Mouse (Mus musculus) limb, embryonic 11.5 days (tissue): ENCODE data around the gene Alkbh6. TPM values are rescaled to one million over a fixed set of nuclear protein-coding genes. Genes with fewer than 3 reads are reported as not detected.

ENCODE experiments used
- ATAC-seq: fragments of 200-750 bp; cut with Nextera tagmentation; 2 replicates; pipeline ENCODE4 v1.8.0; 2017; ENCODE audit warnings: low read depth; ENCODE audit not compliant: insufficient number of reproducible peaks, low FRiP score, low TSS enrichment
- DNase-seq: peaks from one replicate; pipeline ENCODE4 v3.0.0-alpha.2; 2015; ENCODE audit warnings: low spot score
- H3K27ac ChIP-seq: fragments of 300-500 bp; sonication (generic); replicated peaks from 2 replicates; pipeline ENCODE4 v1.5.1; 2014; ENCODE audit warnings: low read depth, mild to moderate bottlenecking, low read length
- H3K27me3 ChIP-seq: fragments of 300-500 bp; sonication (generic); 2 replicates; pipeline ENCODE4 v1.6.1; 2014; ENCODE audit warnings: mild to moderate bottlenecking, low read length, mixed read lengths; ENCODE audit not compliant: control insufficient read depth, insufficient read depth
- H3K36me3 ChIP-seq: fragments of 300-500 bp; sonication (generic); 2 replicates; pipeline ENCODE4 v1.6.1; 2014; ENCODE audit warnings: mild to moderate bottlenecking, low read length, moderate library complexity, mixed read lengths; ENCODE audit not compliant: control insufficient read depth, insufficient read depth
- H3K4me1 ChIP-seq: fragments of 300-500 bp; sonication (generic); 2 replicates; pipeline ENCODE4 v1.6.1; 2014; ENCODE audit warnings: low read length, mixed read lengths; ENCODE audit not compliant: control insufficient read depth, insufficient read depth
- H3K4me2 ChIP-seq: fragments of 300-500 bp; sonication (generic); 2 replicates; pipeline ENCODE4 v1.6.1; 2014; ENCODE audit warnings: low read depth, mild to moderate bottlenecking, moderate library complexity; ENCODE audit not compliant: severe bottlenecking
- H3K4me3 ChIP-seq: fragments of 300-500 bp; sonication (generic); 2 replicates; pipeline ENCODE4 v1.5.1; 2014; ENCODE audit warnings: low read depth, low read length
- H3K9ac ChIP-seq: fragments of 300-500 bp; sonication (generic); 2 replicates; pipeline ENCODE4 v1.6.1; 2014; ENCODE audit warnings: mild to moderate bottlenecking, low read length
- H3K9me3 ChIP-seq: fragments of 300-500 bp; sonication (generic); 2 replicates; pipeline ENCODE4 v1.6.1; 2016; ENCODE audit warnings: low read length; ENCODE audit not compliant: control insufficient read depth
- WGBS: fragments of 180-500 bp; shearing (Covaris S2); extraction: QIAGEN DNeasy Blood & Tissue Kit; methylation state at CpG from one replicate; pipeline ENCODE4 v1.1.7; 2014; 5-methylcytosine and 5-hydroxymethylcytosine counted together
- polyA plus RNA-seq: library from polyadenylated mRNA; unstranded; fragments of >200 nt; fragmentation: Nextera tagmentation; extraction: Ambion mirVana; gene quantifications from 2 replicates; pipeline ENCODE4 v1.2.1, GENCODE M21; 2014

Gene Alkbh6
- polyA plus RNA-seq: 93.7 and 97.6 TPM in 2 replicates

DNA sequence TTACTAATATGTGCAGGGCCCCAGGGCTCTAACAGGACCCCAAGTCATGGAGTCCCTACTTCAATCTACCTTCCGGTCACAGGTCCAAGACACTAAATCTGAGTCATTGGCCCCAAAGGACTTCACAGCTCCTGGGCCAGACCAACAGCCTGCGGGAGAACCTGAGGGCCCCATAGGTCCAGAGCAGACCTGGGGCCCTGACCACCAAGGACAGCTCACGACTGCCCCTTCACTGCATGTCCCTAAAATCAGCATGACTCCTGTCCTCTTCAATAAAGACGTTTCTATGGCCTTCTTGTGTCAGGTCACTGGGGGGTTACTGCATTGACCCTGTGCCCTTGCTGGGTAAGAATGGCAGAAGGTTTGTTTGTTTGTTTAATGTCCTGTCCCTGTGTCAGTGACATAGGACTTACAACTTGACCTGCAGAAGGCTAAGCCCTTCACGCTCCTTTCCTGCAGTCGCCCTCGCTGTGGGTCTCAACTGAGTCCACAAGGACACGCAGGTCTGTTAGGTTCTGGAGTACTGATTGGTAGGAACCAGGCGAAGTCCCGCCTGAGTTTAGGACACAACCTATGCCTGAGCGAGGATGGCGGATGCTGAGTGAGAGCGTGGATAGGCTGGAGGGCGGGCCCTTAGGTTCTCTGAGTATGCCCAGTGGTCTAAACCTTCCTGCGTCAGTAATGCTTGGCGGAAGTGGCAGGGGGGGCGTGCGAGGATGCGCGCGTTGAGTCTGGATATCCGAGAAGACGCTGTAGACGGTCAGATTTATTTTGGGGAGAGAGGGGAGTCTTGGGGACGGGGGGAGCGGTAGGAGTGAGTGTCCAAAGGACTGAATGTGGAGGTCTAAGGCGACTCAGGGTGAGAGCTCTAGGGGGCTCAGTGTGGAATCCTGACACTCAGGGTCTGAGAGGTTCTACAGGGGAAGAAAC is at the start of gene Alkbh6:
Gene Alkbh6 (plus strand): TSS at position 642 of the 930 bp plus-strand sequence.
- Histone ChIP-seq H3K4me1 (peaks cover 4% of the 10 kb centered on the region), H3K4me2 (peak within 1 kb of the TSS; percentile 71), H3K36me3 (peaks cover 12% of the 10 kb centered on the region), H3K9me3 (no peaks in the 10 kb centered on the region; the same call in 1 of the 2 replicates), H3K27ac (no peak within 1 kb of the TSS), H3K4me3 (peak within 1 kb of the TSS; percentile 62), H3K9ac (peak within 1 kb of the TSS; percentile 64), H3K27me3 (no peaks in the 10 kb centered on the region)
- WGBS: 5% methylated on average over 27 of the region's 27 CpGs
- DNase-seq (peak; percentile 92), ATAC-seq (peak; percentile 99)

GRCm38 (mm10) chr7:30265041-30265440 is 43.5 kb upstream of the Alkbh6 start:
- Histone ChIP-seq H3K4me2 (no peak overlapping the region), H3K4me3 (no peak overlapping the region), H3K27me3 (no peaks in the 10 kb centered on the region), H3K9me3 (no peaks in the 10 kb centered on the region), H3K4me1 (no peaks in the 10 kb centered on the region), H3K27ac (no peak overlapping the region), H3K36me3 (peaks cover 9% of the 10 kb centered on the region), H3K9ac (no peak overlapping the region)
- no peak for ATAC-seq
- DNase-seq: no peak
- WGBS: 86% methylated on average over 2 of the region's 2 CpGs

GRCm38 (mm10) chr7:30265531-30265930 is 43.0 kb upstream of the Alkbh6 start:
- Histone ChIP-seq H3K27me3 (no peaks in the 10 kb centered on the region), H3K4me3 (no peak overlapping the region), H3K36me3 (peaks cover 11% of the 10 kb centered on the region), H3K4me2 (no peak overlapping the region), H3K4me1 (no peaks in the 10 kb centered on the region), H3K9ac (no peak overlapping the region), H3K27ac (no peak overlapping the region), H3K9me3 (no peaks in the 10 kb centered on the region)
- WGBS: 93% methylated on average over 5 of the region's 5 CpGs
- no peak for ATAC-seq
- no peak for DNase-seq

DNA sequence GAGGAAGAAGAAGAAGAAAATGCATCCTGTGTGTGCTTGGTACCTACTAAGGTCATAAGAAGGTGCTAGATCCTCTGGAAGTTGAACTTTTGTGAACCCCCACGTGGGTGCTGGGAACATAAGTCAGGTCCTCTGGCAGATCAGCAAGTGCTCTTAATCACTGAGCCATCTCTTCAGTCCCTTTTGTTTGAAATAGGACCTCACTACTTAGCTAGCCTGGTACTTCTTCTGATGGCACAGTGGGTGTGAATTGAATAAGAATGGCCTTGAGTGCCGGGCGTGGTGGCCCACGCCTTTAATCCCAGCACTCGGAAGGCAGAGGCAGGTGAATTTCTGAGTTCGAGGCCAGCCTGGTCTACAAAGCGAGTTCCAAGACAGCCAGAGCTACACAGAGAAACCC is 42.6 kb upstream of the Alkbh6 start:
- Histone ChIP-seq H3K4me1 (no peaks in the 10 kb centered on the region), H3K36me3 (peaks cover 13% of the 10 kb centered on the region), H3K9ac (no peak overlapping the region), H3K4me2 (no peak overlapping the region), H3K27ac (no peak overlapping the region), H3K9me3 (no peaks in the 10 kb centered on the region), H3K4me3 (no peak overlapping the region), H3K27me3 (no peaks in the 10 kb centered on the region)
- WGBS: 89% methylated on average over 7 of the region's 7 CpGs
- DNase-seq (no peak), ATAC-seq (no peak)

DNA sequence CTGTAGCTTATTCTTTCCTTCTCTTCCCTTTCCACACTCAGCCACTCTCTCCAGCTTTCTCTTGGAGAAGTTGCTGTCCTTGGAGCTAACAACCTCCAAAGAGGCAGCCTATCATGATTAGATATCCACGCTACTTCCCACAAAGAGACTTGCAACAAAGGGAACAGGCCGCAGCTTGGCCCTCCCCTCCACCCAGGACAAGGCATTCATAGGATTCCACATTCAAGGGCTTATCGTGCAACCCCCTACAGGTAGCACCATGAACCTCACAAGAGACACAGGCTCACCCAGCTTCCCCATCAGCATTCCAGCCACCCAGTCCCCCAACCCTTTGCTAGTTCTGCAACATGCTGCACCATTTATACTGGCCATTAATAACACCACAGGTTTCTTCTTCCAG is 41.7 kb upstream of the Alkbh6 start:
- no peaks in the 10 kb centered on the region for H3K9me3 ChIP-seq
- 92% methylated on average over 3 of the region's 3 CpGs for WGBS
- no peak for DNase-seq

DNA sequence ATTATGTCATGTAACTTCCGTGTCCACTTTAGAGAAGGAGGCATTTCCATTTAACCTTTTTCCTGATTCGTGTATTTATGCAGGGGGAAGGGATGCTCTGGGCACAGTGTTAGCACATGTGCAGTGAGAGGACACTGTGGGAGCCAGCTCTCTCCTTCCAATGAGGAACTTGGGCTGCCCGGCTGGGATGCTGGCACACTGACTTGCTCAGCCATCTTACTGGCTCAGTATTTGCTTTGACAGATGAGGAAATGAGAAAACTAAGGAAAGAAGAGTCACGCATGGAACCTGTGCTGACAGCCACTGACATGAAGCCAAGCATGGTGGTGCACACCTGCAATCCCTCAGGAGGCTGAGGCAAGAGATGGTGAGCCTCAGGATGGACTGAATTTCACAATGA is 38.9 kb upstream of the Alkbh6 start:
- Histone ChIP-seq H3K27ac (no peak overlapping the region), H3K4me1 (no peaks in the 10 kb centered on the region), H3K4me2 (no peak overlapping the region), H3K9ac (no peak overlapping the region), H3K27me3 (no peaks in the 10 kb centered on the region), H3K4me3 (no peak overlapping the region), H3K36me3 (peaks cover 13% of the 10 kb centered on the region), H3K9me3 (no peaks in the 10 kb centered on the region)
- DNase-seq (no peak), ATAC-seq (no peak)
- WGBS: 91% methylated on average over 4 of the region's 4 CpGs

More for the DNA sequence above, 41.7 kb upstream of the Alkbh6 start:
- no peaks in the 10 kb centered on the region for H3K27me3 ChIP-seq
- no peak for ATAC-seq
- no peaks in the 10 kb centered on the region for H3K4me1 ChIP-seq
- no peak overlapping the region for H3K4me3 ChIP-seq
- H3K27ac ChIP-seq: no peak overlapping the region
- no peak overlapping the region for H3K4me2 ChIP-seq
- H3K36me3 ChIP-seq: peaks cover 13% of the 10 kb centered on the region
- no peak overlapping the region for H3K9ac ChIP-seq

DNA sequence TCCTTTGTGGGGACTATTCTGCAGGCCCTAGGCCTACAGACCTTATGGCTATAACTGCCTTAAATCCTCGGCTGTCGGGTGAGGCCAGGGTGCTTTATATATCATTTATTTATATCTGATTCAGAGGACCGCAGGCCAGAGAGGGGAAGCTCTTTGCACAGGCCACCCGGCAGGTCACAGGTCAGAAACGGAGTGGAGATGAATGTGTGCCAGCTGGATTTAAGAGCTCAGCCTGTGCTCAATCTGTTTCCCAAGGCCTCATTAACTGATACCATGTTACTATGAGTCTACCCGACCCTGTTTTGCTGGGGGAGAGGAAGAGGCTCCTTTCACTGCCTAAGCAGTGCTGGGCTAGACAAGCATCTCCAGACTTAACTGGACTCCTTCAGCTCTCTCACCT is 34.1 kb upstream of the Alkbh6 start:
- H3K4me1 ChIP-seq: no peaks in the 10 kb centered on the region
- H3K4me2 ChIP-seq: no peak overlapping the region
- DNase-seq (no peak), ATAC-seq (no peak)
- H3K9ac ChIP-seq: no peak overlapping the region
- peaks cover 6% of the 10 kb centered on the region; the same call in 1 of the 2 replicates for H3K36me3 ChIP-seq
- H3K9me3 ChIP-seq: no peaks in the 10 kb centered on the region
- H3K27me3 ChIP-seq: no peaks in the 10 kb centered on the region
- no peak overlapping the region for H3K4me3 ChIP-seq
- H3K27ac ChIP-seq: no peak overlapping the region
- WGBS: 62% methylated on average over 6 of the region's 6 CpGs

- DNase-seq (no peak), ATAC-seq (no peak)
- H3K27ac ChIP-seq: no peak overlapping the region
- no peaks in the 10 kb centered on the region for H3K27me3 ChIP-seq
- H3K4me3 ChIP-seq: 0 out of 2 replicates have a peak overlapping the region, but pooled peaks have one; percentile 81
- H3K9me3 ChIP-seq: no peaks in the 10 kb centered on the region
- WGBS: 60% methylated on average over 2 of the region's 2 CpGs
- no peaks in the 10 kb centered on the region for H3K36me3 ChIP-seq
- H3K4me1 ChIP-seq: 0 out of 2 replicates have a peak, but pooled peaks cover 4% of the 10 kb centered on the region
- no peak overlapping the region for H3K9ac ChIP-seq
- peak overlapping the region; percentile 49; the same call in 1 of the 2 replicates for H3K4me2 ChIP-seq
Observed at GRCm38 (mm10) chr7:30278911-30279310, 29.6 kb upstream of the Alkbh6 start.
